Mouse (Mus musculus) liver, adult 2 months (tissue): ENCODE measurements at regions not wholly inside any gene's neighbourhood (a gene's known extent, or its start where the extent isn't known, plus 50 kb on each side); places are given as distances from the start of the nearest gene placed in this dataset.
"Not testable (repeated sequence)": the region's sequence is repeated elsewhere in the genome, so short reads cannot be mapped to it uniquely, and the experiment has no call there.

Experiments used
- CTCF ChIP-seq: fragments of 200-500 bp; IDR thresholded peaks from 2 replicates; pipeline ENCODE4 v1.5.1; 2011; ENCODE audit warnings: low read depth, low read length, control low read depth
- POLR2A ChIP-seq: fragments of 200-500 bp; IDR thresholded peaks from 2 replicates; pipeline ENCODE4 v1.6.1; 2011; ENCODE audit warnings: low read length, control low read depth; ENCODE audit not compliant: insufficient read depth; ENCODE audit errors: extremely low read depth

DNA sequence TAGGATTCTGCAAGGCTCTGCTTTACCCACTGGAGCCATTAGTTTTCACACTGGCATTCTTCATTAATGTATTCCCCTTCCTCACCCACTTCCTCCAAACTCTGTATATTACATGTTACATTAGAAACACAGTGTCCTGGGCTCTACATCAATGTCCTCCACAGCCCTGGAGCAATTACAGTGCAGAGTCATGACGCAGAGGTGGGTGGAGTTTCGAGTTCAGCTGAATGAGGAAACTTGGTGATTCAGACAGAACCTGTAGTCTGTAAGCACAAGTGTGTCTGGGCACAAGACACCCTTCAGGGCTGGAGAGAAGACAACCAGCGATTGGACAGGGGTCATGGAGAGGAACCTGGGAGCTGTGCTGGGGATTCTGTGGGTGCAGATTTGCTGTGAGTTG lies 404.1 kb upstream of the Olfr1507 start:
- TF ChIP-seq CTCF, POLR2A: not testable (repeated sequence)
